Mouse (Mus musculus) bone marrow, adult 2 months (tissue): ENCODE data around the gene Lat2.

Experiments used
- CTCF ChIP-seq: fragments of 200-500 bp; IDR thresholded peaks from 2 replicates; pipeline ENCODE4 v1.5.1; 2011; ENCODE audit warnings: low read length, control low read depth; ENCODE audit not compliant: control insufficient read depth, insufficient read depth
- POLR2A ChIP-seq: fragments of 200-500 bp; IDR thresholded peaks from 2 replicates; pipeline ENCODE4 v1.6.1; 2011; ENCODE audit warnings: low read depth, mild to moderate bottlenecking, control low read depth, low read length, borderline replicate concordance; ENCODE audit not compliant: control insufficient read depth

DNA sequence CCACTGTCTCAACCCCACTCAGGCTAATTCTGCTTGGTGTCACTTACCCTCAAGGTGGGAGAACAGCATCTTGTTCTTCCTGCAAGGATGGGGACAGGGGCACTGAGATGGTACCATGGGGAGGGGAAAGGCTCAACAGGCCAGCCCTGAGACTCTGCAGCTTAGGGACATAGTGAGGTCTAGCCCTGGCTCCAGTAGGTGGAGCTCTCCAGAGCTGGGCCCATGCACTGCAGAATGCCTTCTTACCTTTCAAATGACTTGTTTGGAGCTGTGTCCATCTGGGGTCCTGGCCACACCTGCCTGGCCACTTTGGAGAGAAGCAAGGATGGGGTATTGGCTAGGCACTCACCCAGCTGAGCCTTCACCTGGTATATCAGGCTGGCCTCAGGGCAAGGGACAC is 8.5 kb downstream of the Lat2 start:
- TF ChIP-seq CTCF: peak; percentile 59
- no peak for TF ChIP-seq POLR2A
